ENCODE assay signal across 8 mouse cellular contexts in genomic region chr10:80102216-80102915, GRCm38 (mm10). TPM values are rescaled to one million over a fixed set of nuclear protein-coding genes. Genes with fewer than 3 reads are reported as not detected.
DNase-seq lines count a peak whose midpoint lies in the region; ATAC-seq and TF ChIP-seq lines count a peak whose summit lies in the region.

No protein-coding gene starts in this region.

- no peaks in the 10 kb centered on the region for H3K27me3 ChIP-seq in heart, embryonic 12.5 days (replicated peaks)
- H3K27me3 ChIP-seq in kidney, postnatal 0 days (ENCODE audit: insufficient read depth, low read length): no peaks in the 10 kb centered on the region
- no peaks in the 10 kb centered on the region for H3K27me3 ChIP-seq in liver, embryonic 14.5 days (ENCODE audit: control insufficient read depth, insufficient read depth, low read length)
- no peaks in the 10 kb centered on the region for H3K27me3 ChIP-seq in stomach, embryonic 15.5 days (replicated peaks)

- peak overlapping the region; percentile 98 for H3K4me2 ChIP-seq in heart, embryonic 12.5 days
- H3K4me2 ChIP-seq in kidney, postnatal 0 days (ENCODE audit: low read length): peak overlapping the region; percentile 98
- peak overlapping the region; percentile 82 for H3K4me2 ChIP-seq in liver, embryonic 14.5 days (ENCODE audit: low read depth)
- H3K4me2 ChIP-seq in stomach, embryonic 15.5 days: peak overlapping the region; percentile 85

- H3K4me1 ChIP-seq in heart, embryonic 12.5 days (replicated peaks): peaks cover 54% of the 10 kb centered on the region
- H3K4me1 ChIP-seq in kidney, postnatal 0 days (replicated peaks; ENCODE audit: insufficient read depth, low read length): peaks cover 29% of the 10 kb centered on the region
- H3K4me1 ChIP-seq in liver, embryonic 14.5 days (replicated peaks; ENCODE audit: control insufficient read depth in 2 of 2, insufficient read depth in 2 of 2, low read length in 1 of 2): peaks cover 39 to 51% of the 10 kb centered on the region in 2 experiments
- H3K4me1 ChIP-seq in stomach, embryonic 15.5 days: peaks cover 37% of the 10 kb centered on the region

- TF ChIP-seq CTCF in brain, embryonic 14.5 days (IDR thresholded peaks at IDR 0.05; ENCODE audit: borderline replicate concordance, extremely low read depth, insufficient read depth, insufficient read length): no peak
- TF ChIP-seq CTCF in kidney, postnatal 0 days (IDR thresholded peaks at IDR 0.05; ENCODE audit: low read depth): no peak
- TF ChIP-seq CTCF in liver, embryonic 14.5 days (IDR thresholded peaks at IDR 0.05; ENCODE audit: low read depth): no peak

- no peak for TF ChIP-seq EP300 in liver, embryonic 14.5 days (IDR thresholded peaks at IDR 0.05; ENCODE audit: low read depth)

- DNase-seq in CD4-positive, CD25-positive, alpha-beta regulatory T cell, adult 2 months (ENCODE audit: low read depth, low spot score): peak; percentile 94
- DNase-seq in brain, embryonic 14.5 days (ENCODE audit: low read depth): peak; percentile 92
- DNase-seq in kidney, postnatal 0 days (ENCODE audit: low spot score): peak; percentile 91
- DNase-seq in liver, embryonic 14.5 days (ENCODE audit: low read depth in 3 of 3, low spot score in 3 of 3): peak; percentile 76 to 78 (median 77)
- peak; percentile 90 for DNase-seq in neural tube, embryonic 10.5 days (ENCODE audit: extremely low spot score, low spot score)

- no peaks in the 10 kb centered on the region for H3K9me3 ChIP-seq in heart, embryonic 12.5 days (replicated peaks)
- no peaks in the 10 kb centered on the region for H3K9me3 ChIP-seq in kidney, postnatal 0 days (replicated peaks; ENCODE audit: low read length)
- H3K9me3 ChIP-seq in liver, embryonic 14.5 days (ENCODE audit: control insufficient read depth, low read length): no peaks in the 10 kb centered on the region
- no peaks in the 10 kb centered on the region for H3K9me3 ChIP-seq in stomach, embryonic 15.5 days

- peak overlapping the region; percentile 94 for H3K4me3 ChIP-seq in heart, embryonic 12.5 days
- H3K4me3 ChIP-seq in kidney, postnatal 0 days (replicated peaks; ENCODE audit: low read depth, low read length): peak overlapping the region; percentile 95
- peak overlapping the region; percentile 85 to 88 for H3K4me3 ChIP-seq in liver, embryonic 14.5 days (ENCODE audit: insufficient read depth in 1 of 2, low read depth in 2 of 2, low read length in 2 of 2)
- H3K4me3 ChIP-seq in stomach, embryonic 15.5 days (replicated peaks): peak overlapping the region; percentile 98

- ATAC-seq in erythroblast, adult 5-6 weeks (replicated peaks; ENCODE audit: low FRiP score, poor library complexity, severe bottlenecking): peak; percentile 87
- ATAC-seq in heart, embryonic 12.5 days (ENCODE audit: insufficient number of reproducible peaks, low FRiP score): peak; percentile 89
- peak; percentile 87 for ATAC-seq in kidney, postnatal 0 days (replicated peaks; ENCODE audit: low FRiP score, low read depth)
- peak; percentile 82 for ATAC-seq in liver, embryonic 14.5 days (ENCODE audit: insufficient read depth)
- peak; percentile 80 for ATAC-seq in stomach, embryonic 15.5 days (ENCODE audit: insufficient read depth, low FRiP score, low read depth)

- peak; percentile 68 for TF ChIP-seq POLR2A in brain, embryonic 14.5 days (IDR thresholded peaks at IDR 0.05; ENCODE audit: borderline replicate concordance, extremely low read depth, insufficient read depth, insufficient read length, poor library complexity, severe bottlenecking)

- under 1% methylated on average over 54 of the region's 59 CpGs for WGBS in heart, embryonic 12.5 days
- WGBS in kidney, postnatal 0 days: under 1% methylated on average over 56 of the region's 59 CpGs
- WGBS in liver, embryonic 14.5 days (ENCODE audit: insufficient replicate concordance): under 1% methylated on average over 59 of the region's 59 CpGs
- 1% methylated on average over 59 of the region's 59 CpGs for WGBS in stomach, embryonic 15.5 days

- peak overlapping the region; percentile 57 for H3K27ac ChIP-seq in heart, embryonic 12.5 days (ENCODE audit: poor library complexity, severe bottlenecking)
- H3K27ac ChIP-seq in kidney, postnatal 0 days: peak overlapping the region; percentile 75
- H3K27ac ChIP-seq in liver, embryonic 14.5 days: peak overlapping the region; percentile 92
- peak overlapping the region; percentile 68; the same call in 1 of the 2 replicates for H3K27ac ChIP-seq in stomach, embryonic 15.5 days

- peak overlapping the region; percentile 93 for H3K9ac ChIP-seq in heart, embryonic 12.5 days
- H3K9ac ChIP-seq in kidney, postnatal 0 days (ENCODE audit: low read depth, low read length): peak overlapping the region; percentile 91
- H3K9ac ChIP-seq in liver, embryonic 14.5 days (replicated peaks): peak overlapping the region; percentile 92
- H3K9ac ChIP-seq in stomach, embryonic 15.5 days: peak overlapping the region; percentile 87

- H3K36me3 ChIP-seq in heart, embryonic 12.5 days: no peaks in the 10 kb centered on the region
- H3K36me3 ChIP-seq in kidney, postnatal 0 days (ENCODE audit: insufficient read depth, low read length): no peaks in the 10 kb centered on the region
- no peaks in the 10 kb centered on the region for H3K36me3 ChIP-seq in liver, embryonic 14.5 days (replicated peaks; ENCODE audit: control insufficient read depth, insufficient read depth, low read depth)
- H3K36me3 ChIP-seq in stomach, embryonic 15.5 days: no peaks in the 10 kb centered on the region

RNA-seq across cellular contexts. Expression of gene Sbno2, which starts 3.0 kb away (rescaled TPM):
- 30.2 and 31.1 TPM in 2 replicates for polyA plus RNA-seq in brain, embryonic 14.5 days (2012; rRNA removed)
- 9.2 and 12.5 TPM in 2 replicates for total RNA-seq in erythroblast, adult 5-6 weeks (2015; ENCODE audit: low replicate concordance)
- total RNA-seq in erythroblast, adult 5-6 weeks (2017; ENCODE audit: low replicate concordance): 17.1 and 20.9 TPM in 2 replicates
- polyA plus RNA-seq in heart, embryonic 12.5 days (2016; fragmentation: Nextera tagmentation; extraction: Ambion mirVana): 13.0 and 14.6 TPM in 2 replicates
- polyA plus RNA-seq in kidney, postnatal 0 days (2015; fragmentation: Nextera tagmentation; extraction: Ambion mirVana): 9.6 and 10.5 TPM in 2 replicates
- 10.0 and 10.1 TPM in 2 replicates for polyA plus RNA-seq in liver, embryonic 14.5 days (2012; rRNA removed)
- polyA plus RNA-seq in liver, embryonic 14.5 days (2014; fragmentation: Nextera tagmentation; extraction: Ambion mirVana): 6.6 and 7.6 TPM in 2 replicates
- 14.8 and 15.9 TPM in 2 replicates for polyA plus RNA-seq in stomach, embryonic 15.5 days (2015; fragmentation: Nextera tagmentation; extraction: Ambion mirVana)

RNA-seq across cellular contexts. Expression of gene Stk11, which starts 13.2 kb away (rescaled TPM):
- polyA plus RNA-seq in brain, embryonic 14.5 days (2012; rRNA removed): 112 and 127 TPM in 2 replicates
- 47.7 and 60.0 TPM in 2 replicates for total RNA-seq in erythroblast, adult 5-6 weeks (2015; ENCODE audit: low replicate concordance)
- 152 and 195 TPM in 2 replicates for total RNA-seq in erythroblast, adult 5-6 weeks (2017; ENCODE audit: low replicate concordance)
- 10.8 and 13.8 TPM in 2 replicates for polyA plus RNA-seq in heart, embryonic 12.5 days (2016; fragmentation: Nextera tagmentation; extraction: Ambion mirVana)
- polyA plus RNA-seq in kidney, postnatal 0 days (2015; fragmentation: Nextera tagmentation; extraction: Ambion mirVana): 14.2 and 15.1 TPM in 2 replicates
- 80.5 and 88.8 TPM in 2 replicates for polyA plus RNA-seq in liver, embryonic 14.5 days (2012; rRNA removed)
- 17.4 and 18.9 TPM in 2 replicates for polyA plus RNA-seq in liver, embryonic 14.5 days (2014; fragmentation: Nextera tagmentation; extraction: Ambion mirVana)
- polyA plus RNA-seq in stomach, embryonic 15.5 days (2015; fragmentation: Nextera tagmentation; extraction: Ambion mirVana): 16.9 and 19.2 TPM in 2 replicates

RNA-seq across cellular contexts. Expression of gene Atp5d, which starts 36.1 kb away (rescaled TPM):
- 445 and 501 TPM in 2 replicates for polyA plus RNA-seq in brain, embryonic 14.5 days (2012; rRNA removed)
- total RNA-seq in erythroblast, adult 5-6 weeks (2015; ENCODE audit: low replicate concordance): 43.3 and 48.8 TPM in 2 replicates
- 12.1 and 17.3 TPM in 2 replicates for total RNA-seq in erythroblast, adult 5-6 weeks (2017; ENCODE audit: low replicate concordance)
- 827 and 861 TPM in 2 replicates for polyA plus RNA-seq in heart, embryonic 12.5 days (2016; fragmentation: Nextera tagmentation; extraction: Ambion mirVana)
- 936 and 986 TPM in 2 replicates for polyA plus RNA-seq in kidney, postnatal 0 days (2015; fragmentation: Nextera tagmentation; extraction: Ambion mirVana)
- 196 and 211 TPM in 2 replicates for polyA plus RNA-seq in liver, embryonic 14.5 days (2012; rRNA removed)
- 249 and 270 TPM in 2 replicates for polyA plus RNA-seq in liver, embryonic 14.5 days (2014; fragmentation: Nextera tagmentation; extraction: Ambion mirVana)
- polyA plus RNA-seq in stomach, embryonic 15.5 days (2015; fragmentation: Nextera tagmentation; extraction: Ambion mirVana): 544 and 602 TPM in 2 replicates

RNA-seq across cellular contexts. Expression of gene Cbarp, which starts 38.3 kb away (rescaled TPM):
- polyA plus RNA-seq in brain, embryonic 14.5 days (2012; rRNA removed): 152 and 242 TPM in 2 replicates
- total RNA-seq in erythroblast, adult 5-6 weeks (2015; ENCODE audit: low replicate concordance): not detected in 2 replicates
- total RNA-seq in erythroblast, adult 5-6 weeks (2017; ENCODE audit: low replicate concordance): not detected in 2 replicates
- 1.7 and 3.6 TPM in 2 replicates for polyA plus RNA-seq in heart, embryonic 12.5 days (2016; fragmentation: Nextera tagmentation; extraction: Ambion mirVana)
- polyA plus RNA-seq in kidney, postnatal 0 days (2015; fragmentation: Nextera tagmentation; extraction: Ambion mirVana): 4.7 and 6.4 TPM in 2 replicates
- polyA plus RNA-seq in liver, embryonic 14.5 days (2012; rRNA removed): 1.8 and 2.2 TPM in 2 replicates
- 0.42 and 1.1 TPM in 2 replicates for polyA plus RNA-seq in liver, embryonic 14.5 days (2014; fragmentation: Nextera tagmentation; extraction: Ambion mirVana)
- polyA plus RNA-seq in stomach, embryonic 15.5 days (2015; fragmentation: Nextera tagmentation; extraction: Ambion mirVana): 5.1 and 6.7 TPM in 2 replicates

RNA-seq across cellular contexts. Expression of gene Midn, which starts 45.7 kb away (rescaled TPM):
- polyA plus RNA-seq in brain, embryonic 14.5 days (2012; rRNA removed): 177 and 213 TPM in 2 replicates
- 5.0 and 7.7 TPM in 2 replicates for total RNA-seq in erythroblast, adult 5-6 weeks (2015; ENCODE audit: low replicate concordance)
- total RNA-seq in erythroblast, adult 5-6 weeks (2017; ENCODE audit: low replicate concordance): 3.9 and 7.4 TPM in 2 replicates
- 25.9 and 28.9 TPM in 2 replicates for polyA plus RNA-seq in heart, embryonic 12.5 days (2016; fragmentation: Nextera tagmentation; extraction: Ambion mirVana)
- polyA plus RNA-seq in kidney, postnatal 0 days (2015; fragmentation: Nextera tagmentation; extraction: Ambion mirVana): 13.7 and 18.6 TPM in 2 replicates
- polyA plus RNA-seq in liver, embryonic 14.5 days (2012; rRNA removed): 9.1 and 10.3 TPM in 2 replicates
- 5.1 and 5.7 TPM in 2 replicates for polyA plus RNA-seq in liver, embryonic 14.5 days (2014; fragmentation: Nextera tagmentation; extraction: Ambion mirVana)
- polyA plus RNA-seq in stomach, embryonic 15.5 days (2015; fragmentation: Nextera tagmentation; extraction: Ambion mirVana): 16.0 and 19.8 TPM in 2 replicates

Comparison
In these comparisons a context has a peak if more than half of its experiments do, and no peak if none do; other contexts are left out.
1. Peak in every context shown above with its lines: DNase-seq, ATAC-seq, H3K4me3 ChIP-seq and H3K27ac ChIP-seq.